Mouse (Mus musculus) megakaryocyte, embryonic 14.5 days (primary cell): ENCODE results near the gene Maml3.

ENCODE experiments used
- FLI1 ChIP-seq: IDR thresholded peaks from 2 replicates; pipeline ENCODE4 v1.6.1; 2012; ENCODE audit warnings: low read length, inconsistent platforms, mixed read lengths
- GATA1 ChIP-seq: IDR thresholded peaks from 3 replicates; pipeline ENCODE4 v1.6.1; 2012; ENCODE audit warnings: mixed read lengths, low read length, inconsistent platforms, borderline replicate concordance

DNA sequence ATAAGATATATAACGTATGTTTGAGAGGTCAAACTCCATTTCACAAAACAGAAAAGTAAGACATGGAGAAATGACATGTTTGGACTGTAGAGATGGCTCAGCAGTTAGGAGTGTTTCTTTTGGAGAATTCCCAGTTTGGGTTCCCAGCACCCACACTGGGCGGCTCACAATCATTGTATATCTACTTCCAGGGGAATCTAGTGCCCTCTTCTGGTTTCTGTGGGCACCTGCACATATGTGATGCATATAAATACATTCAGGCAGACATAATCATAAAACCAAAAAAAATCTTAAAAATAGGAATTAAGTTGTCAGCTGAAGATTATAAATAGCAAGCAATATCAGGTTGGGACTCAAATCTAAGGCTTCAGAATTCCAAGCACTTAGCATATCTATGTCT is 316.9 kb downstream of the Maml3 start:
- TF ChIP-seq GATA1 (no peak), FLI1 (no peak)
